Mouse (Mus musculus) neural tube, embryonic 15.5 days (tissue): ENCODE results near the gene Dus2. TPM values are rescaled to one million over a fixed set of nuclear protein-coding genes. Genes with fewer than 3 reads are reported as not detected.

ENCODE experiments used
- ATAC-seq: fragments of 200-750 bp; cut with Nextera tagmentation; 2 replicates; pipeline ENCODE4 v1.8.0; 2017; ENCODE audit warnings: mild to moderate bottlenecking, moderate TSS enrichment, moderate library complexity; ENCODE audit not compliant: low FRiP score
- H3K27ac ChIP-seq: fragments of 300-500 bp; sonication (generic); replicated peaks from 2 replicates; pipeline ENCODE4 v1.5.1; 2015; ENCODE audit warnings: mild to moderate bottlenecking, inconsistent platforms
- H3K27me3 ChIP-seq: fragments of 300-500 bp; sonication (generic); replicated peaks from 2 replicates; pipeline ENCODE4 v1.6.1; 2015; ENCODE audit warnings: inconsistent platforms
- H3K36me3 ChIP-seq: fragments of 300-500 bp; sonication (generic); 2 replicates; pipeline ENCODE4 v1.6.1; 2015; ENCODE audit warnings: inconsistent platforms
- H3K4me1 ChIP-seq: fragments of 300-500 bp; sonication (generic); 2 replicates; pipeline ENCODE4 v1.6.1; 2015; ENCODE audit warnings: inconsistent platforms
- H3K4me2 ChIP-seq: fragments of 300-500 bp; sonication (generic); 2 replicates; pipeline ENCODE4 v1.6.1; 2015; ENCODE audit warnings: inconsistent platforms, mild to moderate bottlenecking, moderate library complexity
- H3K4me3 ChIP-seq: fragments of 300-500 bp; sonication (generic); replicated peaks from 2 replicates; pipeline ENCODE4 v1.5.1; 2015; ENCODE audit warnings: mild to moderate bottlenecking, inconsistent platforms
- H3K9ac ChIP-seq: fragments of 300-500 bp; sonication (generic); replicated peaks from 2 replicates; pipeline ENCODE4 v1.6.1; 2015; ENCODE audit warnings: mild to moderate bottlenecking, inconsistent platforms
- H3K9me3 ChIP-seq: fragments of 300-500 bp; sonication (generic); replicated peaks from 2 replicates; pipeline ENCODE4 v1.6.1; 2016; ENCODE audit warnings: inconsistent platforms
- WGBS: fragments of 180-500 bp; shearing (Covaris S2); methylation state at CpG from one replicate; pipeline ENCODE4 v1.1.7; 2015; ENCODE audit warnings: mixed read lengths; 5-methylcytosine and 5-hydroxymethylcytosine counted together
- polyA plus RNA-seq: library from polyadenylated mRNA; unstranded; fragments of >200 nt; fragmentation: Nextera tagmentation; extraction: Ambion mirVana; gene quantifications from 2 replicates; pipeline ENCODE4 v1.2.1, GENCODE M21; 2015

Dus2 gene
- polyA plus RNA-seq, 1 experiment from 2014 or later: 30.6 TPM

DNA sequence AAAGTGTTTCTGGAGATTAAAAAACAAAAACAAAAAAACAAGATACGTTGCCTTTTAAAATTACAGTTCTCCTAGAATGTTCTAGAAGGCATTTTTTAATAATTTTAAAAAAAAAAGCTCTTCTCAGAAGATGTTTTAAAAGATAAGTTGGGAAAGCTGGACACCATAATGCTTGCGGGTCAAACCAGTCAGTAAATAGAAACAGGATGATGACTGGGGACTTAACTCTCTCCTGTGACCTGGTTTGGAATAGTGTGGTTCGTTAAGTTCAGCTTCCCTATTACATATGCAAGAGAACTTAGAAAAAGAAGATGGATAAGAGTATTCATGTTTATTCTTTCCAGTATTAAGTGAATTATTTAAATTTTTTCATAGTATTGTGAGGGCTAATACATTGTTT, 69.4 kb downstream of the Dus2 start:
- H3K27me3 ChIP-seq: no peaks in the 10 kb centered on the region
- H3K4me2 ChIP-seq: peak overlapping the region; percentile 88
- H3K4me1 ChIP-seq: peaks cover 32% of the 10 kb centered on the region
- no peak for ATAC-seq
- peak overlapping the region; percentile 82 for H3K9ac ChIP-seq
- H3K9me3 ChIP-seq: no peaks in the 10 kb centered on the region
- WGBS: 4% methylated on average over 3 of the region's 3 CpGs
- H3K36me3 ChIP-seq: no peaks in the 10 kb centered on the region
- H3K4me3 ChIP-seq: peak overlapping the region; percentile 94
- 0 out of 2 replicates have a peak overlapping the region, but pooled peaks have one; percentile 93 for H3K27ac ChIP-seq

DNA sequence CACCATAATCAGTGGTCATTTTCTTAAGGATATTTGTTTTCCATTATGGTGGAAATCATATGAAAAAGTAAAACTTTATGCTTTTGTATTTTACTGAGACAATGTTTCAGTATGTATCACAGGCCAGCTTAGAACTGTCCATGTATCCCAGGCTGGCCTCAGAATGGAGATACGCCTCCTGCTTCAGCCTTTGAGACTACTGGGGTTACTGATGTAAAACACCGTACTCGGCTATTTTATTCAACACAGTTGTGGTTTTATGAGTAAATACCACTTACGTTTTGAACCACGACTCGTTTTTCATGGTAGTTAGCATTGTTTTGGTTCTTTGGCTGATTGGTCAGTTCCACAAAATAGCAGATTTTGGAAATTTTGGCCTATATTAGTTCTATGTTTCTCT, 70.5 kb downstream of the Dus2 start:
- ATAC-seq: no peak
- H3K4me3 ChIP-seq: no peak overlapping the region
- H3K27ac ChIP-seq: no peak overlapping the region
- H3K9me3 ChIP-seq: no peaks in the 10 kb centered on the region
- H3K27me3 ChIP-seq: no peaks in the 10 kb centered on the region
- WGBS: 85% methylated on average over 6 of the region's 6 CpGs
- H3K4me2 ChIP-seq: peak overlapping the region; percentile 88
- H3K9ac ChIP-seq: no peak overlapping the region
- peaks cover 32% of the 10 kb centered on the region for H3K4me1 ChIP-seq
- no peaks in the 10 kb centered on the region for H3K36me3 ChIP-seq

DNA sequence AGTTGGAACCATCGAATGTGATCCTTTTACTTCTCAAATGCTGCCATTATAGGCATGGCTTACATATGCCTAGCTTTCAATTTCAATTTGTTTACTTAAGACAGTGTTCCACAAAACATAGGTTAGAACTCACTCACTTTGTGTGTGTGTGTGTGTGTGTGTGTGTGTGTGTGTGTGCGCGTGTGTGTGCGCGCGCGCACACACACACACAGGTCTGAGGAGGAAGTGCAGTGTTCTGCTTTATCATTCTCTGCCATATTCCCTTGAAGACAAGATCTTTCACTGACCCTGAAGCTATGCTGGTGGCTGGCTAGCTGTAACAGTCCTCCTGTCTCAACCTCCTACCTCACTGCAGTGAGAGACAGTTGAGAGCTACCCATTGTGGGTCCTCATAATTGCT, 71.9 kb downstream of the Dus2 start:
- Histone ChIP-seq H3K27me3 (no peaks in the 10 kb centered on the region), H3K4me2 (no peak overlapping the region), H3K4me3 (no peak overlapping the region), H3K9ac (no peak overlapping the region), H3K9me3 (no peaks in the 10 kb centered on the region), H3K27ac (no peak overlapping the region), H3K4me1 (peaks cover 32% of the 10 kb centered on the region), H3K36me3 (no peaks in the 10 kb centered on the region)
- WGBS: 99% methylated on average over 7 of the region's 7 CpGs
- ATAC-seq: no peak

DNA sequence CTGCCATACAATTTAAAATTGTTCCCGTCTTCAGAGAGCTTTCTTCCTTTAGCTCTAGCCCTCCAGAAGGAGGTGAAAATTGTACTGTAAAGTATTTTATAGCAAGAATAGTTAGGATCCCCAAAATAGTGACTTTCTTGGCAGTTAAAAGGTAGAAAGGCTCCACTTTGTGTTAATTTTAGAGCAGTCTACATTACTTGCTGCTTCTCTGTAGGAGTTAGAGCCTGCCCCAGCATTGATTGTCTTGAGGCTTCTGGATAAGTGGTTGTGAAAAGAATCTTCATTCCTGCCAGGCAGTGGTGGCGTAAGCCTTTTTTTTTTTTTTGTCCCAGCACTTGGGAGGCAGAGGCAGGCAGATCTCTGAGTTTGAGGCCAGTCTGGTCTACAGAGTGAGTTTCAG, 75.6 kb downstream of the Dus2 start:
- Histone ChIP-seq H3K27me3 (no peaks in the 10 kb centered on the region), H3K4me3 (no peak overlapping the region), H3K4me1 (peaks cover 12% of the 10 kb centered on the region), H3K36me3 (no peaks in the 10 kb centered on the region), H3K9me3 (no peaks in the 10 kb centered on the region), H3K27ac (no peak overlapping the region), H3K9ac (no peak overlapping the region), H3K4me2 (no peak overlapping the region)
- WGBS: 94% methylated on average over 2 of the region's 2 CpGs
- no peak for ATAC-seq

DNA sequence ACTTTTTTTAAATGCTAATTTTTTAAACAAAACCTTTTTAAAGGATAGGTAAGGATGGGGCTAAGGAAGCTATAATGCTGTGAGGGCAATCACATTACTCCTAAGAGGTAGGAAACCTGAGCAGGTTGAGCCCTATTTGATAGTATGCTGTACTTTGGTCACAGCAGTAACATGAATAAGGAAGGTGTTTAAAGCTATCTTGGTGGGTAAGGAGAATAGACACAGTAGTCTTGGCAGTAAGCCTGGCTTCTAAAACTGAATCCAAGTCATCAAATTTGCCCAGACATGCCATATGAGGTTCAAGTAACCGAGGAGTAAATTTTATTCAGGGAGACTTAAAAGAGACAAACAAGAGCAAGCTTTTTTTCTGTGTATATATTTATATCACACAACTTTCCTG, 78.4 kb downstream of the Dus2 start:
- no peak overlapping the region for H3K4me3 ChIP-seq
- no peak overlapping the region for H3K4me2 ChIP-seq
- no peaks in the 10 kb centered on the region for H3K27me3 ChIP-seq
- ATAC-seq: no peak
- no peak overlapping the region for H3K9ac ChIP-seq
- H3K36me3 ChIP-seq: no peaks in the 10 kb centered on the region
- H3K4me1 ChIP-seq: no peaks in the 10 kb centered on the region
- no peak overlapping the region for H3K27ac ChIP-seq
- WGBS: 69% methylated on average over 1 of the region's 1 CpGs
- no peaks in the 10 kb centered on the region for H3K9me3 ChIP-seq

DNA sequence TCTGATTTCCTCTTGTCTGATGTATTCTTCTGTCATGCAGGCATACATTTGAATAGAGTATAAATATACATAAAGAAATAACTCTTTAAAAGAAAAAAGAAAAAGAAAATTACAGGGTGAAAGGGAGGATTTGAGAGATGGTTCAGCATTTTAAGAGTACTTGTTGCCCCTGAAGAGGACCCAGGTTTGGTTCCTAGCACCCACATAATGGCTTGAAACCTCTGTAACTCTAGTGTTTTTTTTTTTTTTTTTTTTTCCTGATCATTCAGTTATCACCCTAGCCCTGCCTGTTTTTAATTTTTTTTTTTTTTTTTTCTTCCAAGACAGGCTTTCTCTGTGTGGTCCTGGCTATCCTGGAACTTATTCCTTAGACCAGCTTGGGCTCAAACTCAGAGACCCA, 81.0 kb downstream of the Dus2 start:
- Histone ChIP-seq H3K4me1 (no peaks in the 10 kb centered on the region), H3K27me3 (no peaks in the 10 kb centered on the region), H3K4me3 (no peak overlapping the region), H3K4me2 (no peak overlapping the region), H3K27ac (no peak overlapping the region), H3K9ac (no peak overlapping the region), H3K9me3 (no peaks in the 10 kb centered on the region), H3K36me3 (no peaks in the 10 kb centered on the region)
- no peak for ATAC-seq

DNA sequence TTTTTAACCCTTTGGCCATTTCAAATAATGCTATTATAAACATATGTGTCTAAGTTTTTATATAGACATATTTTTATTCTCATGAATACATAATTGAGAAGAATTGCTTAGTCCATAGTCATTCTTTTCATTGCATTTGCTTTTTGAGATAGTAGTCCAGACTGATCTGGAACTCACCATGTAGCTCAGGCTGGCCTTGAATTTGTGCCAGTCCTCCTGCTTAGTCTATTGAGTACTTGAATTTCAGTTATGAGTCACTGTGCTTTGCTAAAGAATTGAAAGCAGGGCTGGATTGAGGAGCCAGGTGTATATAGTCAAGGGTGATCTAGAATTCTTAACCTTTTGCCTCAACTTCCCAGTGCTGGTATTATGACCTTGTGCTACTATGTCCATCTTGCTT, 83.1 kb downstream of the Dus2 start:
- Histone ChIP-seq H3K27me3 (no peaks in the 10 kb centered on the region), H3K4me3 (no peak overlapping the region), H3K9me3 (no peaks in the 10 kb centered on the region), H3K9ac (no peak overlapping the region), H3K4me1 (no peaks in the 10 kb centered on the region), H3K27ac (no peak overlapping the region), H3K36me3 (peaks cover 4% of the 10 kb centered on the region; the same call in 1 of the 2 replicates), H3K4me2 (no peak overlapping the region)
- no peak for ATAC-seq

DNA sequence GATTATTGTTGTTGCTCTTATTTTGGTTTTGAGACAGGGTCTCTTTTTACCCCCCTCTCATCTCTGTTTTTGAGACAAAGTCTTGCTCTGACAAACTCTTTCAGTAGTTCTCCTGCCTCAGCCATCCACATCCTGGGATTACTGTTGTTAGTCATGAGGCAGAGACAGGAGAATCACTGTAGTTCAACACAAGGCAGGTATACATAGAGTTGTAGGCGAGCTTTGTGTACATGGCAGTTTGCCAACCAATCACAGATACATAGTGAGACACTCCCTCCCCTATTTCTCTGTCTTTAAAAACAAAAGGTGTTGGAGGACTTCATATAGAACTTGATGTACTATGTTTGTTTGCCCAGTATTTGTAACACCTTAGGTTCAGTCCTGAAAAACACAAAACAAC, 83.5 kb downstream of the Dus2 start:
- no peak overlapping the region for H3K4me2 ChIP-seq
- no peaks in the 10 kb centered on the region for H3K9me3 ChIP-seq
- ATAC-seq: no peak
- WGBS: 86% methylated on average over 1 of the region's 1 CpGs
- peaks cover 6% of the 10 kb centered on the region; the same call in 1 of the 2 replicates for H3K36me3 ChIP-seq
- H3K27me3 ChIP-seq: no peaks in the 10 kb centered on the region
- H3K27ac ChIP-seq: no peak overlapping the region
- H3K4me1 ChIP-seq: no peaks in the 10 kb centered on the region
- no peak overlapping the region for H3K9ac ChIP-seq
- H3K4me3 ChIP-seq: no peak overlapping the region

DNA sequence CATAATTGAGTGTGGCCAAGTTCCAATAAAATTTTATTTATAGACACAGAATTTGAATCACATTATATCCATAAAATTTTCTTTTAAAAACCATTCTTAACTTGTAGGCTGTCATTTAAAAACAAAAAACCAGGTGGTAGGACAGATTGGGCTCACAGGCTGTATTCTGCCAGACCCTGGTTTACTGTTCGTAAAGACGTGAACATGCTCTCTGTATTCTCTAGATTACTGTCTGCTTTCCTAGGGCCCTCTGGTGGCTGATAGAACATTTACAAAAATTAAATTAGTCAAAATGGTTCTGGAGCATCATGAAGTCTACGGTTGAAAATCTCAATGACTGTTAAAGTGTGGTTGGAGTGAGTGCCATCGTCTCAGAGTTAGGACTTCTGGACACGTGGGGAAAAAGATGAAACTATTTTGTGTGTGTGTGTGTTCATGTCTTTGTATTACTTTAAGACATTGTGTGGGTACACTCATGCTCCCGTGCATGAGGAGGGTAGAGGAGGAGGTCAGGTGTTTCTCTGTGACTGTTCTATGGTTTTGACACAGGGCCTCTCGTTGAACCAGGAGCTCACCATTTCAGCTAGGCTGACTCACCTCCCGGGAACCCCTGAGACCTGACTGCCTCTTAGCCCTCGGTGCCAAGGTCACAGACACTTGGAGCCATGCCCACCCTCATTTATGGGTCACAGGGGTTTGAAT, 84.2 kb downstream of the Dus2 start:
- no peak overlapping the region for H3K27ac ChIP-seq
- H3K36me3 ChIP-seq: peaks cover 6% of the 10 kb centered on the region; the same call in 1 of the 2 replicates
- H3K27me3 ChIP-seq: no peaks in the 10 kb centered on the region
- WGBS: 74% methylated on average over 9 of the region's 9 CpGs
- no peaks in the 10 kb centered on the region for H3K9me3 ChIP-seq
- H3K4me1 ChIP-seq: no peaks in the 10 kb centered on the region
- H3K4me3 ChIP-seq: no peak overlapping the region
- ATAC-seq: no peak
- H3K4me2 ChIP-seq: no peak overlapping the region
- no peak overlapping the region for H3K9ac ChIP-seq

DNA sequence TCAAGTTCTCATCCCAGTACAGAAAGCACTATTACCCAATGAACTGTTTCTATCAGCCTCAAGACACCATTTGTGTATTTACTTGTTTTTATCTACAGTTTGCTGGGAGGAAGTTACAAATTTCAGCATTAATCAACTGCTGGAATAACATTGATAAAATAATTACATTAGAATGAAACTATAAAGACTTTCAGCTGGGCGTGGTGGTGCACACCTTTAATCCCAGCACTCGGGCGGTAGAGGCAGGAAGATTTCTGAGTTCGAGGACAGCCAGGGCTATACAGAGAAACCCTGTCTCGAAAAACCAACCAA, 84.7 kb downstream of the Dus2 start:
- no peak for ATAC-seq
- H3K36me3 ChIP-seq: peaks cover 6% of the 10 kb centered on the region; the same call in 1 of the 2 replicates

DNA sequence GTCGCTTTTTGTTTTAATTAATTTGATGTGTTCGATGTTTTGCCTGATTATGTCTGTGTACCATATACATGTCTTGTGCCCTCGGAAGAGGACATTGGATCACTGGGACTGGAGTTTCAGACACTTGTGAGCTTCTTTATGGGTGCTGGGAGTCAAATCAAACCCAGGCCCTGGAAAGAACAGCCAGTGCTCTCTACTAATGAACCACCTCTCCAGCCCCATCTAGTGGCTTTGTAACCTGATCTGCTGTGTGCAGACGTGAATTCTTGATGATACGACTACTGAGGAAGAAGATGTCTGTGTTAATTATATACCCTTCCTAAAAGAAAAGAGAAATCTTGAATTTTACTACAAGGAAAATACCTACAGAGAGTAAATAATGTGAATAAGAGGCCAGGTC, 85.5 kb downstream of the Dus2 start:
- no peaks in the 10 kb centered on the region for H3K9me3 ChIP-seq
- no peaks in the 10 kb centered on the region for H3K4me1 ChIP-seq
- no peak overlapping the region for H3K27ac ChIP-seq
- no peak overlapping the region for H3K4me3 ChIP-seq
- WGBS: 88% methylated on average over 5 of the region's 5 CpGs
- H3K4me2 ChIP-seq: no peak overlapping the region
- no peak for ATAC-seq
- peaks cover 6% of the 10 kb centered on the region; the same call in 1 of the 2 replicates for H3K36me3 ChIP-seq
- no peaks in the 10 kb centered on the region for H3K27me3 ChIP-seq
- no peak overlapping the region for H3K9ac ChIP-seq

More for the DNA sequence above, 84.7 kb downstream of the Dus2 start:
- Histone ChIP-seq H3K27me3 (no peaks in the 10 kb centered on the region), H3K4me1 (no peaks in the 10 kb centered on the region), H3K4me3 (no peak overlapping the region), H3K27ac (no peak overlapping the region), H3K9ac (no peak overlapping the region), H3K9me3 (no peaks in the 10 kb centered on the region), H3K4me2 (no peak overlapping the region)
- 95% methylated on average over 5 of the region's 5 CpGs for WGBS

DNA sequence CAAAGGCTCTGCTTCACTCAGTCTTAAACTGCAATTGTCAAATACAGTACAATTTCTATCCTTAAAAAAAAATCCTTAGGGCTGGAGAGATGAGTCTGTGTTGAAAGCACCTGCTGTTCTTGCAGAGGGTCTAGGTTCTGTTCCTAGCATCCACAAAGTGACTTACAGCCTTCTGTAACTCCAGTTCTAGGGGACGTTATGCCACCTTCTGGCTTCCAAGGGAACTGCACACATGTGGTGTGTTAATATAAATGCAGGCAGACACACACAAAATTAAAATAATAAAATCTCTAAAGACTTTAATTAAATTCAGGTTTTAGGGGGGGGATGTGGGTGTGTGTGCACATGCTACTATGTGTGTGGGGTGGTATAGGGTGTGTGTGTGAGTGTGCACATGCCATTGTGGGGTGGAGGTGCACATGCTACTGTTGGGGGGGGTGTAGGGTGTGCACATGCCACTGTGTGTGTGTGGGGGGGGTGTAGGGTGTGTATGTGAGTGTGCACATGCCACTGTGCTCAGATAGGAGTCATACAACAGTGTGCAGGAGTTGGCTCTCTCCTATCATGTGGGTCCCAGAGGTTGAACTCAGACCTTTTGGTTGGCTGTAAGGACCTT, 86.4 kb downstream of the Dus2 start:
- no peak overlapping the region for H3K27ac ChIP-seq
- no peak for ATAC-seq
- no peaks in the 10 kb centered on the region for H3K4me1 ChIP-seq
- no peaks in the 10 kb centered on the region for H3K9me3 ChIP-seq
- H3K27me3 ChIP-seq: no peaks in the 10 kb centered on the region
- H3K9ac ChIP-seq: no peak overlapping the region
- peaks cover 7% of the 10 kb centered on the region for H3K36me3 ChIP-seq
- WGBS: 100% methylated on average over 1 of the region's 1 CpGs
- no peak overlapping the region for H3K4me3 ChIP-seq
- no peak overlapping the region for H3K4me2 ChIP-seq
